Mouse (Mus musculus): ENCODE results near the gene Arhgap45. TPM values are rescaled to one million over a fixed set of nuclear protein-coding genes. Genes with fewer than 3 reads are reported as not detected.

The Arhgap45 gene
- polyA plus RNA-seq, 1 experiment from 2014 or later, result 20.1 TPM

DNA sequence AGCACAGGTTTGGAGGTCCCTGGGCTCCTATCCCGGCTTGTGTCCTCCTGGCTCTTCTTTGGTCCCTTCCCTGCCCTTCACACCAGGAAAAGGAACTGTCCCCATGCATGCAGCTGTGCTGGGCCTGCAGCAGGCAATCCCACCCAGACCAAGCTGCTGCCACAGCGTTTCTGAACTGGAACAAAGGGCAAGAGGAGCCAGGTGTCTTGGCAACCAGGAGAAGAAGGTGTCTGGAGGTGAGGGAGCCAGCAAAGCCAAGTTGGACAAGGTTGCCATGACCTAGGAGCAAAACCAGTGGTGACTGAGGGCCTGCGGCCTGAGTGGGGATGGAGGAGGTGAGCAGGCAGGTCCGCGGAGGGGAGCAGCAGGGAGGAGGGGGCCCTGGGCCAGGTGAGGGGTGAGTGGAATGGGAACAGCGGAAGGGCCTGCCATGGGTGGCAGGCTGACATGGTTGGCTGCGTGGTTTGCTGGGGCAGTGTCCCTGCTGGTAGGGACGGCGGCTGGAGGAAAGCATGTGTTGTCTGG, 30.6 kb downstream of the Arhgap45 start, which contains the start of gene Gpx4:
Gene Gpx4 (plus strand): TSS at position 126 of the 525 bp plus-strand sequence.
- 61% methylated on average over 9 of the region's 9 CpGs for WGBS
- no peaks in the 10 kb centered on the region for H3K36me3 ChIP-seq (ENCODE audit: insufficient read depth, low read length)
- ATAC-seq (no peak), DNase-seq (ENCODE audit: low spot score) (no peak)
- H3K4me1 ChIP-seq (ENCODE audit: insufficient read depth, low read depth, low read length), result peaks cover 18% of the 10 kb centered on the region
- TF ChIP-seq EP300 (IDR thresholded peaks at IDR 0.05) (no peak), CTCF (IDR thresholded peaks at IDR 0.05) (no peak)
- no peak within 1 kb of the TSS for H3K9ac ChIP-seq (replicated peaks; ENCODE audit: low read depth)
- H3K27ac ChIP-seq (ENCODE audit: low read length), result peak within 1 kb of the TSS; percentile 40; the same call in 1 of the 2 replicates
- no peaks in the 10 kb centered on the region for H3K27me3 ChIP-seq (replicated peaks; ENCODE audit: insufficient read depth, low read length)
- H3K4me3 ChIP-seq (ENCODE audit: low read depth, low read length), result no peak within 1 kb of the TSS
- no peak within 1 kb of the TSS for H3K4me2 ChIP-seq (replicated peaks; ENCODE audit: low read depth, low read length)
- H3K9me3 ChIP-seq (ENCODE audit: low read length), result no peaks in the 10 kb centered on the region

DNA sequence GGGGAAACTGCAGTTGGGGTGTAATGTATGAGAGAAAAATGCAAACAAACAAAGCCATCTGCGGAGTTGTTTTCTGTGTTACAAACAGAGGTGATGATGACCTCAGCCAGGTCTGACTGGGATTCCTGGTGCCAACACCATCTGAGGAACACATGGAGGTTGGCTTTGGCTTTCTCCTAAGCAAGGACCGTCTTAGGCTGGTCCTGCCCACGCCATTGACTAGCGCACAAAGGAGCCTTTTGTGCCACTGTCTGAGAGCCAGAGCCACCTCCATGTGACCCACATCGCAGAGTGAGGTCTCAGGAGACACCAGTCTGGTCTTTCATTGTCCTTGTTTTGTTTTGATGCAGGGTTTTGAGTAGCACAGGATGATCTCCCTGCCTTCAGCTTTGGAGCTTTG, 31.9 kb downstream of the Arhgap45 start:
- 26% methylated on average over 5 of the region's 5 CpGs for WGBS
- ATAC-seq (no peak), DNase-seq (ENCODE audit: low spot score) (no peak)
- H3K4me3 ChIP-seq (ENCODE audit: low read depth, low read length), result no peak overlapping the region
- no peak overlapping the region for H3K9ac ChIP-seq (replicated peaks; ENCODE audit: low read depth)
- no peaks in the 10 kb centered on the region for H3K9me3 ChIP-seq (ENCODE audit: low read length)
- H3K27ac ChIP-seq (ENCODE audit: low read length), result peak overlapping the region; percentile 68
- H3K4me2 ChIP-seq (replicated peaks; ENCODE audit: low read depth, low read length), result no peak overlapping the region
- no peaks in the 10 kb centered on the region for H3K27me3 ChIP-seq (replicated peaks; ENCODE audit: insufficient read depth, low read length)
- H3K36me3 ChIP-seq (ENCODE audit: insufficient read depth, low read length), result no peaks in the 10 kb centered on the region
- no peak for TF ChIP-seq CTCF (IDR thresholded peaks at IDR 0.05)
- TF ChIP-seq EP300 (IDR thresholded peaks at IDR 0.05), result no peak
- H3K4me1 ChIP-seq (ENCODE audit: insufficient read depth, low read depth, low read length), result peaks cover 29% of the 10 kb centered on the region

DNA sequence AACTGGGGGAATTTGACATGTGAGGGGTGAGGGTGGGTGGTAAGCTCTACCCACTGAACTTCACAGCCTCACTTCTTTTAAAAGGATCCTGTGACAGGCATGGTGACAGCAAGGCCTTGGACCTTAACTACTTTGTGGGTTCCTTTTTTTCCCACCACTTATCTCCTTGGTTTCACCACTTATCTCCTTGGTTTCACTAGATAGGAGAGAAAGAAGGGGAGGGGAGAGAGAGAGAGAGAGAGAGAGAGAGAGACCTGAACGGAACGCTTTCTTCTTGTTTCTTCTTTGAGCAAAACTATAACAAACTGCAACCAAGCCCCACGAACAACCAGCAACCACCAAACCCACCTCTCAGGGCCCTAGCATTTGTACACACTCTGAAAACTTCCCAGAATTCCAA, 32.4 kb downstream of the Arhgap45 start:
- peak; percentile 25 for DNase-seq (ENCODE audit: low spot score)
- Histone ChIP-seq H3K27me3 (replicated peaks; ENCODE audit: insufficient read depth, low read length) (no peaks in the 10 kb centered on the region), H3K4me1 (ENCODE audit: insufficient read depth, low read depth, low read length) (peaks cover 29% of the 10 kb centered on the region), H3K36me3 (ENCODE audit: insufficient read depth, low read length) (no peaks in the 10 kb centered on the region), H3K9me3 (ENCODE audit: low read length) (no peaks in the 10 kb centered on the region), H3K4me3 (ENCODE audit: low read depth, low read length) (no peak overlapping the region), H3K9ac (replicated peaks; ENCODE audit: low read depth) (no peak overlapping the region), H3K4me2 (replicated peaks; ENCODE audit: low read depth, low read length) (no peak overlapping the region), H3K27ac (ENCODE audit: low read length) (peak overlapping the region; percentile 68)
- ATAC-seq, result no peak
- TF ChIP-seq CTCF (IDR thresholded peaks at IDR 0.05), result no peak
- TF ChIP-seq EP300 (IDR thresholded peaks at IDR 0.05), result no peak
- 55% methylated on average over 3 of the region's 3 CpGs for WGBS

DNA sequence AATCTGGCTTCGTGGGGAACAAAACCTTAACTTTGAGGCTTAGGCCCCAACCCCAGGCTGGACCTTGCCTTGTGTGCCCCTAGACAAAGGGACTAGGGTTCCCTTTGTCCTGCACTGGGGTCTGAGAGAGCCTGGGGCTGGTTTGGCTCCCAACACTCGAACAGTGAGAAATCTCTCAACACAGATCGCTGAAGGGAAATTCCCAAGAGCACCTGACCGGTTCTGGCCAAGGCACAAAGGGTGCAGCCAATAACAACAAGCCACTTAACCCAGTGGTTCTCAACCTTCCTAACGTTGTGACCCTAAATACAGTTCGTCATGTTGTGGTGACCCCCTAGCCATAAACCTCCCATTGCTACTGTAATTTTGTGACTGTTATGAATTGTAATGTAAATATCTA, 33.8 kb downstream of the Arhgap45 start:
- DNase-seq (ENCODE audit: low spot score) (peak; percentile 65), ATAC-seq (no peak)
- WGBS, result 45% methylated on average over 6 of the region's 6 CpGs
- no peak overlapping the region for H3K4me3 ChIP-seq (ENCODE audit: low read depth, low read length)
- no peaks in the 10 kb centered on the region for H3K27me3 ChIP-seq (replicated peaks; ENCODE audit: insufficient read depth, low read length)
- H3K9ac ChIP-seq (replicated peaks; ENCODE audit: low read depth), result no peak overlapping the region
- no peaks in the 10 kb centered on the region for H3K9me3 ChIP-seq (ENCODE audit: low read length)
- no peak overlapping the region for H3K4me2 ChIP-seq (replicated peaks; ENCODE audit: low read depth, low read length)
- TF ChIP-seq CTCF (IDR thresholded peaks at IDR 0.05), result no peak
- 0 out of 2 replicates have a peak, but pooled peaks have one; percentile 21 for TF ChIP-seq EP300 (IDR thresholded peaks at IDR 0.05)
- H3K27ac ChIP-seq (ENCODE audit: low read length), result peak overlapping the region; percentile 90
- no peaks in the 10 kb centered on the region for H3K36me3 ChIP-seq (ENCODE audit: insufficient read depth, low read length)
- H3K4me1 ChIP-seq (ENCODE audit: insufficient read depth, low read depth, low read length), result peaks cover 29% of the 10 kb centered on the region

DNA sequence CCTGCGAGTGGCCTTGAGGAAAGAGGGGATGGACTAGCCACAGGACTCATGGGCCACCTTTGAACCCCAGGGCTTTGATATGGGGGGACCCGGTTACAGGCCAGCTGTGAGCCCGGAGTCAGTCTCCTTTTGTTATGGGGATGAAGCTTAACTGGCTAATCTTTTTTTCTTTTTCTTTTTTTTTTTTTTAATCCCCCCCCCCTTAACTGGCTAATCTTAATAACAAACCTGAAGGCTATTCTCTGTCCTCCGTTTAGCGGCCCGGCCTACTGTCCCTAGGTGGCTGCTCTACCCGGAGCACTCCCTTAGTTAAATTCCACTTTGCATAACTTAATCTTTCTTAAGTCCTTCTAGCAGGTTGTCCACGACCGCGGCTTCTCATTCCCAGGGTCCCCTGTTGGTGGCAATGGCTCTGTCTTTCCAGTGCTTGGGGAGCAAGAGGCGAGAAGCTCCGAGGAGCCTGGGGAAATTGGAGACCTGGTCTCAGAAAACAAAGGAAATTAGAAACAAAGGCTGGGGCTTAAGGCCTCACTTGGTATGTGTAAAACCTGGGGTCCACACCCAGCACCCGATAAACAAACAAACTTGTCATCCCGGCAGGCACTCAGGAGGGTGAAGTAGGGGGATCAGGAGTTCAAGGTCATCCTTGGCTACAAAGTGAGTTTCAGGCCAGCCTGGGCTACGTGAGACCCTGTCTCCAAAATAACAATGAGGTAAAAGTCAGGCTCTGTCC, 34.6 kb downstream of the Arhgap45 start:
- no peaks in the 10 kb centered on the region for H3K27me3 ChIP-seq (replicated peaks; ENCODE audit: insufficient read depth, low read length)
- ATAC-seq (no peak), DNase-seq (ENCODE audit: low spot score) (peak; percentile 39)
- TF ChIP-seq EP300 (IDR thresholded peaks at IDR 0.05) (no peak; the same call in 1 of the 2 replicates), CTCF (IDR thresholded peaks at IDR 0.05) (no peak)
- no peaks in the 10 kb centered on the region for H3K36me3 ChIP-seq (ENCODE audit: insufficient read depth, low read length)
- no peak overlapping the region for H3K4me2 ChIP-seq (replicated peaks; ENCODE audit: low read depth, low read length)
- 31% methylated on average over 15 of the region's 15 CpGs for WGBS
- H3K9me3 ChIP-seq (ENCODE audit: low read length), result no peaks in the 10 kb centered on the region
- H3K9ac ChIP-seq (replicated peaks; ENCODE audit: low read depth), result no peak overlapping the region
- peak overlapping the region; percentile 90 for H3K27ac ChIP-seq (ENCODE audit: low read length)
- no peak overlapping the region for H3K4me3 ChIP-seq (ENCODE audit: low read depth, low read length)
- peaks cover 29% of the 10 kb centered on the region for H3K4me1 ChIP-seq (ENCODE audit: insufficient read depth, low read depth, low read length)

DNA sequence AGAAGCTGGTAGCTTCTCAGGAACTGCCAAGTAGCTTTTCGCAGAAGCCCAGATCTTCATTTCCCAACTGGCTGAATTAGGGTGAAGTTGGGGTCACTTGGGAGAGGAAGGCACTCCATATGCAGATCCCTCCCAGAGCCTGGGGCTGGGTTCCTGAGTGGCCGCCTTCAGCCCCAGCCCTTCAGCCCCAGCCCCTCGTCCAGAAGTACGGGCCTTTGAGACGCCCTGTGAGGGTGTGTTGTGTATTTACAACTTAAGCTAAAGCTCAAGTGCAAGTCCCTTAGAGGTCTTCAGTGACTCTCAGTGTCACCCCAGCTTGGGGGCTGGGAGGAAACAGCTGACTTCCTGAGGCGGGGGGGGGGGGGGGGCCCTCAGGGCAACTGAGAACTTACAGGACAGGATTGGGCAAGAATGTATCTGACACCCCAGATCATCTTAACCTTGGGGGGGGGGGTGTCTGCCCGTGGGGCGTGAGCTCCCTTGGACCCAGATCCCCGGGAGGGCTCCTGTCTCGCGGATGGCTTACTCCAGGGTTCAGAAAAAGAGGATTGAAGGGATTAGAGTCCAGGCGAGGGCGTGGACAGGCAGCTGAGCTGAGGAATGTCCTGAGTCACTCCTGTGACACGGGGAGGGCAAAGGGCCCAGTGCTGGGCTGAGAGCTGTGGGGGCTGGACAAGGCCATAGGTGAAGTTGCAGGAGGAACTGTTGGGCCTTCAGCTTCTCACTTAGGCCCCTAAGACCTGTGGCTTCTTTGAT, 35.3 kb downstream of the Arhgap45 start:
- Histone ChIP-seq H3K9me3 (ENCODE audit: low read length) (no peaks in the 10 kb centered on the region), H3K4me3 (ENCODE audit: low read depth, low read length) (no peak overlapping the region), H3K4me1 (ENCODE audit: insufficient read depth, low read depth, low read length) (peaks cover 29% of the 10 kb centered on the region), H3K36me3 (ENCODE audit: insufficient read depth, low read length) (0 out of 2 replicates have a peak, but pooled peaks cover 5% of the 10 kb centered on the region), H3K9ac (replicated peaks; ENCODE audit: low read depth) (0 out of 2 replicates have a peak overlapping the region, but pooled peaks have one; percentile 19), H3K27ac (ENCODE audit: low read length) (peak overlapping the region; percentile 90), H3K27me3 (replicated peaks; ENCODE audit: insufficient read depth, low read length) (no peaks in the 10 kb centered on the region), H3K4me2 (replicated peaks; ENCODE audit: low read depth, low read length) (peak overlapping the region; percentile 17; the same call in 1 of the 2 replicates)
- TF ChIP-seq EP300 (IDR thresholded peaks at IDR 0.05), result no peak; the same call in 1 of the 2 replicates
- 0 out of 2 replicates have a peak, but pooled peaks have one; percentile 2 for TF ChIP-seq CTCF (IDR thresholded peaks at IDR 0.05)
- ATAC-seq (peak; percentile 58), DNase-seq (ENCODE audit: low spot score) (peak; percentile 94)
- 13% methylated on average over 14 of the region's 14 CpGs for WGBS

Data from lung, postnatal 0 days (tissue).